Mouse (Mus musculus): Measurements from ENCODE around the gene Tmeff1.

- no peak for TF ChIP-seq CTCF (IDR thresholded peaks at IDR 0.05; ENCODE audit: extremely low read depth, insufficient read depth, low read length)
- TF ChIP-seq POLR2A (IDR thresholded peaks at IDR 0.05; ENCODE audit: extremely low read depth, insufficient read depth, low read length) = no peak
These were observed 25.3 kb downstream of the Tmeff1 start for GRCm38 (mm10) chr4:48610251-48610650.

Data from cortical plate, adult 2 months (tissue).